Mouse (Mus musculus) heart, embryonic 13.5 days (tissue): ENCODE data around the gene Fgf2. TPM values are rescaled to one million over a fixed set of nuclear protein-coding genes. Genes with fewer than 3 reads are reported as not detected.

Experiments used
- polyA plus RNA-seq: library from polyadenylated mRNA; unstranded; fragments of >200 nt; fragmentation: Nextera tagmentation; extraction: Ambion mirVana; gene quantifications from 2 replicates; pipeline ENCODE4 v1.2.1, GENCODE M21; 2015

The Fgf2 gene
- polyA plus RNA-seq, 1 experiment from 2014 or later: 0.94 TPM

Other genes with a start within 250 kb of the Fgf2 start
- gene Il2, start 222.4 kb upstream of the Fgf2 start, polyA plus RNA-seq: 0.23 and 0.27 TPM in 2 replicates
- gene Il21, start 115.7 kb upstream of the Fgf2 start, polyA plus RNA-seq: not detected in 2 replicates
- 4.9 and 5.0 TPM in 2 replicates for gene Bbs12, start 35.8 kb upstream of the Fgf2 start, polyA plus RNA-seq
- gene Cetn4, start 35.6 kb upstream of the Fgf2 start, polyA plus RNA-seq: 1.2 and 1.3 TPM in 2 replicates
- 21.4 and 23.6 TPM in 2 replicates for gene Spata5, start 71.5 kb downstream of the Fgf2 start, polyA plus RNA-seq
- gene Nudt6, start 71.9 kb downstream of the Fgf2 start, polyA plus RNA-seq: 9.8 and 11.8 TPM in 2 replicates